Mouse (Mus musculus): ENCODE measurements at regions not wholly inside any gene's neighbourhood (a gene's known extent, or its start where the extent isn't known, plus 50 kb on each side); places are given as distances from the start of the nearest gene placed in this dataset.
"Not testable (repeated sequence)": the region's sequence is repeated elsewhere in the genome, so short reads cannot be mapped to it uniquely, and the experiment has no call there.

- DNase-seq: no peak
Observed at GRCm38 (mm10) chr3:137227122-137227838, 113.6 kb upstream of the Emcn start.

- DNase-seq: no peak
Observed at GRCm38 (mm10) chr3:137228416-137228815, 112.5 kb upstream of the Emcn start.

- no peak for DNase-seq
Observed at GRCm38 (mm10) chr3:137242877-137243276, 98.0 kb upstream of the Emcn start.

- no peak for DNase-seq
Observed at GRCm38 (mm10) chr3:137263907-137264306, 77.0 kb upstream of the Emcn start.

- DNase-seq: no peak
Observed at GRCm38 (mm10) chr3:137267752-137268151, 73.1 kb upstream of the Emcn start.

GRCm38 (mm10) chr3:137275444-137275843, 65.4 kb upstream of the Emcn start:
- no peak for DNase-seq

- DNase-seq: no peak
Observed at GRCm38 (mm10) chr3:137279284-137279683, 61.6 kb upstream of the Emcn start.

GRCm38 (mm10) chr3:137281052-137281451, 59.8 kb upstream of the Emcn start:
- peak; percentile 71 for DNase-seq

- not testable (repeated sequence) for DNase-seq
Observed at GRCm38 (mm10) chr3:137287558-137287957, 53.3 kb upstream of the Emcn start.

GRCm38 (mm10) chr3:137288301-137288942, 52.4 kb upstream of the Emcn start:
- DNase-seq: no peak

GRCm38 (mm10) chr3:137288943-137289682, 51.8 kb upstream of the Emcn start:
- no peak for DNase-seq

- no peak for DNase-seq
Observed at GRCm38 (mm10) chr3:137289683-137289984, 51.2 kb upstream of the Emcn start.
